Mouse (Mus musculus) ES-Bruce4 (cell line): ENCODE data around the gene Setd2.

ENCODE experiments used
- CTCF ChIP-seq: IDR thresholded peaks from one replicate; pipeline ENCODE4 v1.8.1; 2011; ENCODE audit warnings: low read depth, low read length
- EP300 ChIP-seq: IDR thresholded peaks from 2 replicates; pipeline ENCODE4 v1.6.1; 2011; ENCODE audit warnings: low read depth, low read length; ENCODE audit not compliant: insufficient read depth
- POLR2A ChIP-seq: IDR thresholded peaks from one replicate; pipeline ENCODE4 v1.8.1; 2011; ENCODE audit warnings: low read length; ENCODE audit not compliant: insufficient read depth

DNA sequence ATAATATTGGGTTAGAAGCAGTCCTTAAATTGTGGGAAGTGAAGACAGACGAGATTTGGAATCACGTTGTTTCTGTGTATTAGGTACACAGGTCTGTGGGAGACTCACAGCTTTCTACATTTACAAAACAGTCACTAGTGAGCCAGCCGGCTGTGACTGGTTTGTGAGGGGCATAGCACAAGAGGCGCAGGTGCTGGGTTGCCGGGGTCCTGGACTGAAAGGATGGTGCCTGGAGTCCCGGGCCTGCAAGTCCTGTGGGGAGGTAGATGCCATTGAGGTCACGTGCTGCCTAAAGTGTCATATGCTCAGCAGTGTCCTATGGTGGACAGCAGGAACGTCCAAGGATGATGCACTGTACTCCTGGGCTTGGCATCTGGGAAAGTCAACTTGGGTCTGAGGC, 134.0 kb downstream of the Setd2 start:
- TF ChIP-seq EP300 = no peak
- TF ChIP-seq CTCF = no peak
- TF ChIP-seq POLR2A = no peak
